Mouse (Mus musculus): ENCODE measurements at regions not wholly inside any gene's neighbourhood (a gene's known extent, or its start where the extent isn't known, plus 50 kb on each side); places are given as distances from the start of the nearest gene placed in this dataset.

GRCm38 (mm10) chr13:118193951-118194696, 192.3 kb upstream of the B430218F22Rik start:
- peak; percentile 4 for DNase-seq (ENCODE audit: low read depth)

- DNase-seq (ENCODE audit: low read depth), result no peak
Measured at GRCm38 (mm10) chr13:118208146-118208545, 178.3 kb upstream of the B430218F22Rik start.

DNA sequence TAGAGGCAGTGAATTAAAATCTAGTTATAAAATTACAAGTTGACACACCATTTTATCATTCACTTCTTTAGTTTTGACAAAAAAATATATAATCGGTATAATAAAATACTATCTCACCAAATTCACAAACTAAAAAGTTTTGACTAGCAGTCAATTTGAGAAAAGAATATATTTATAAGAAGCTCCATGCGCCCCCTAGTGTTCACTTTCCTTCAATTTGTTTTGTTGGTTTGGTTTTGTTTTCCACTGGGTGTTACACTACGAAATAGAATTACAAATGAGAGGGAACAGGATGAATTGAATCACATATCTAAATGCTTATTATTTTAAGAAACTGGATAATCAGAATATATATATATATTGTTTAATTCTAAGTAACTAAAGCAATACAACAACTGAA, 159.1 kb upstream of the B430218F22Rik start:
- peak; percentile 17 for DNase-seq (ENCODE audit: low read depth)

GRCm38 (mm10) chr13:118237968-118238367, 148.5 kb upstream of the B430218F22Rik start:
- DNase-seq (ENCODE audit: low read depth), result no peak

- DNase-seq (ENCODE audit: low read depth), result no peak
Measured at GRCm38 (mm10) chr13:118244680-118245079, 141.8 kb upstream of the B430218F22Rik start.

DNA sequence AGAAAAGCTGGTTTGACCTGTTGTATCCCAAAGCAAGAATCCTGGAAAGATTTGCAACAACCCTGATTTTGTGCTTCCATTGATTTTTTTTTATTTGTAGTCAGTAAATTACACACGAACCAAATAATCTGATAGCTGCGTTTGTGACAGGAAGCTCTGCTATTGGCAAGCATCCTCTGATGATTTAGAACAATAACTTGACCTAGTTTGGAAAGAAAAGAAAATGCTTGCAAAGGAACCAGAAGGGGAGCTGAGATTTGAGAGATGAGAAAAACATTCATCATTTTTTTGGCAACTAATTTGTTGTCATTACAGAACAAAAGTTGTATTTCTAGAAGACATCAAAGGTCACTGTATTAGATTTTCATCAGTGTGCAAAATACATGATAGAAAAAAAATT, 140.9 kb upstream of the B430218F22Rik start:
- DNase-seq (ENCODE audit: low read depth), result no peak

DNA sequence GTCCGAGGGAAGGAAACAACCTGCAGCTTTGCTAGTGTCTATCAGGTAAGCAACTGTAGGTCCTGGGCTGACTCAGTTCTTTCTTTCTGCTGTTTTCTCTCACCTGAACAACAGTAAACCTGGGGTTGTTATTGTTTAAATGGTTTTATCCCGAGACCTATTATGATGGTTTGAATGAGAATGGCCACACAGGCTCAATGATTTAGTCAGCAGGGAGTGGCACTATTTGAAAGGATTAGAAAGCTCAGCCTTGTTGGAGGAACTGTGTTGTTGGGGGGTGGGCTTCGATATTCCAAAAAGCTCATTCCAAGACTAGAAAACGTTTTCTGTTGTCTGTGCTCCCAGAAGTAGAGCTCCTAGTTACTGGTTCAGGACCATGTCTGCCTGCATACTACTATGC, 126.8 kb upstream of the B430218F22Rik start:
- no peak for DNase-seq (ENCODE audit: low read depth)

DNA sequence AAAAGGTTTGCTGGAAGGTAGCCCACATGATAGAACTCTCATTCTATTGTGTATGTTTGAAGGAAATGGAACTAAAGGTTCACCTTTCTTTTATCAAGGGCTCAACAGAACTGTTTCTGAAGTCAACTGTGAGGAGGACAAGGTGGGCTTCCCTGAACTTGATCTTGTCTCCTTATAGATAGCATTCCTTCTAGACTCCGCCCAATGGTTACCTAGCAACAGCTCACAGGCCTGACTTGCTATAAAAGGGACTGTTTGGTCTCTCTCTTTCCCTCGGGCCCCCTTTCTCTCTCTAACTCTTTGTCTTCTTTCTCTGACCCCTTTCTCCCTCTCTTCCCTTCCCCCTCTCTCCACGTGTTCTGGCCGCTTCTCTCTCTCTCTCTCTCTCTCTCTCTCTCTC, 123.5 kb upstream of the B430218F22Rik start:
- no peak for DNase-seq (ENCODE audit: low read depth)

- no peak for DNase-seq (ENCODE audit: low read depth)
Measured at GRCm38 (mm10) chr13:118265763-118266520, 120.5 kb upstream of the B430218F22Rik start.

- no peak for DNase-seq (ENCODE audit: low read depth)
Measured at GRCm38 (mm10) chr13:118272904-118273303, 113.5 kb upstream of the B430218F22Rik start.

DNA sequence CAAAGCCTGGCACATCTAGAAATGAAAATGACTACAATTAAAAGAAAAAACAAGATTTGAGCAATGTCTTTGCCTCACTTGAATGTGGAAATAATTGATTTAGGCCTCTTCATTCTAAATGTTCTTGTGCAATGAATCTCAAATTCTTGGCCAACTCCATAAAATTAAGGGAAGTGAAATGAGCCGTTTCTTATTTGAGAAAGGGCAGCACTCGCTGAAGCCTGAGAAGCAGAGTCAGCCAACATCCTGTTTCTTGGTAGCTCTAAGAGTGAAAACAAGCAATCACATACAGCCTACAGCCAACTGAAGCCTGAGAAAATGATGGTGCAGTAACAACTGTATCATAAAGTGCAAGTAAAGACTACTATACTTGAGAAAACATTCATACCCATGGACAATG, 105.5 kb upstream of the B430218F22Rik start:
- no peak for DNase-seq (ENCODE audit: low read depth)

DNA sequence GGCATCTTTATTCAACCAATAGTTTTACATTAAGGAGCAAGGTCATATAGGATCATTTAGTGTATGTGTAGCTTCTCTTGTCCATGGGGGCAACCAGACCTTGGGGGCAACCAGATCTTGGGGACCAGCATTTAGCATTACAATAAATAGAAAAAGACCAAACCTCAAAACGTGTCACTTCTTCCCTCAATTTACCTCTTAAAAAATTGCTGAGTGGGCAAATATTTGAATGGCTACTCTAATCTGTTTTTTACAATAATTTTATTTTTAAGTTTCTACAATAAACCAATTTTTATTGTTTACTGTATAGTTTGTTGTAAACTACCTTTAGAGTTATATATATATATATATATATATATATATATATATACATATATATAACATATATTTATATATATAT, 92.7 kb upstream of the B430218F22Rik start:
- no peak for DNase-seq (ENCODE audit: low read depth)

DNA sequence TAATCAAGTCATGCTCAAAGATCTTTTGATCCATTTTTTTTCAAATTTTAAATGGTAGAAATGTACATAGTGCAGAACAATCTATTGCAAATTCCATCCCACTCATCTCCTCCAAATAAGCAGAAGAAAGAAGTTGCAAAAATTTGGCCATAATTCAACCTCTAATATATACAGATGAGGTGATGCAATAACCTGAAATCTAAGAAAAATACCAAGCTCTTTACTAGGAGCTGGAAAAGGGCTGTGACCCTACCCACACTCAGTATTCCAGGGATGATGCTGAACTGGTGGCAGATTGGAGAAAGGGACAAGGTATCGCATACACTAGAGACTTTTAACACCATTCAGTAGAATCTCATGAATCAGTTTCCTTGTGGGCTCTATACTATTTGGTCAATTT, 76.3 kb upstream of the B430218F22Rik start:
- DNase-seq (ENCODE audit: low read depth), result no peak

- no peak for DNase-seq (ENCODE audit: low read depth)
Measured at GRCm38 (mm10) chr13:118313676-118314075, 72.8 kb upstream of the B430218F22Rik start.

All from c-Kit-positive CD71-positive TER-119-negative erythroid progenitor cells, embryonic 14.5 days (primary cell).